Mouse (Mus musculus): ENCODE results near the gene Cd34.

DNA sequence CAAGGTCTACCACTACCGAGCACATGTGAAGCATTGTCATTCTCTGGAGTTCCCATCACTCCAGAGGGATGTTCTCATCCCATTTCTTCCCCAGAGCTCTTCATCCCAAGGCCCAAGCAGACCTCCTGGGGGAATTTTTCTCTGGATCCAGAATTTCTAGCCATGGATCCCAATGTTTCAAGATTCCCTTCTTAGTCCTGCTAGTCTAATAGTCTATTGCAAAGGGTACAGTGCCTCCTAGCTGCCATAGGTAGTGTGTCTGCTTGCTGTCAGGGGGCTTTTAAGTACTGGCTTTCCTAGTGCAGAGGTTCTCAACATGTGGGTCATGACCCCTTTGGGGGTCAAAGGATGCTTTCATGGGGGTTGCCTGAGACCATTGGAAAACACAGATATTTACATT lies 14.3 kb downstream of the Cd34 start:
- TF ChIP-seq CTCF (IDR thresholded peaks at IDR 0.05): peak; percentile 66
- no peak for TF ChIP-seq POLR2A (IDR thresholded peaks at IDR 0.05; ENCODE audit: insufficient read depth, low read depth, low read length)
- TF ChIP-seq EP300 (IDR thresholded peaks at IDR 0.05; ENCODE audit: insufficient read depth, low read depth, low read length): no peak

Measured in heart, adult 2 months (tissue).